Mouse (Mus musculus): ENCODE measurements around the gene Kin.

DNA sequence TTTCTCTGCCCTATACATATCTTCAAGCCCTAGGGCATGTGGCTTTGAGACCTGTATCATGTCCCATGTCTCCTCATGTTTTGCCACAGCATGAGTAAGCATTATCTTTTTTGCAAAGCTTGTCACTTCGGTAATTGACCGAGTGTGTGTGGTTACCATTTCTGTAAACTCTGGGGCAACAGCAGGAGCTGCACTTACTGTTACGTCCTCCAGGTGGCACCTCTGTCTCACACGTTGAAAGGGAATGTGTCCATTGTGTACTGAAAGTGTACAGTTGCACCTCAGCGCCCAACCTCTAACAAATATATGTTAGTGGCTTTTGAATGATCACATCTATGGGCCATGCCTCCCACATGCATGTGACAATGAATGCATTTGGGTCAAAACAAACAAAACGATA is 20.8 kb downstream of the Kin start:
- TF ChIP-seq CTCF (IDR thresholded peaks at IDR 0.05; ENCODE audit: control insufficient read depth, insufficient read depth, low read length) (peak; percentile 83), POLR2A (IDR thresholded peaks at IDR 0.05; ENCODE audit: borderline replicate concordance, control insufficient read depth, low read depth, low read length) (no peak)
